Mouse (Mus musculus) frontal cortex, adult (tissue): Measurements from ENCODE around the gene Rhox10.
"Not testable (repeated sequence)": the region's sequence is repeated elsewhere in the genome, so short reads cannot be mapped to it uniquely, and the experiment has no call there.

Experiments used
- ATAC-seq: cut with Nextera tagmentation; 2 replicates; pipeline ENCODE4 v1.9.2; 2017; ENCODE audit warnings: mild to moderate bottlenecking, moderate library complexity, mixed read lengths; ENCODE audit not compliant: low TSS enrichment

The Rhox10 gene

DNA sequence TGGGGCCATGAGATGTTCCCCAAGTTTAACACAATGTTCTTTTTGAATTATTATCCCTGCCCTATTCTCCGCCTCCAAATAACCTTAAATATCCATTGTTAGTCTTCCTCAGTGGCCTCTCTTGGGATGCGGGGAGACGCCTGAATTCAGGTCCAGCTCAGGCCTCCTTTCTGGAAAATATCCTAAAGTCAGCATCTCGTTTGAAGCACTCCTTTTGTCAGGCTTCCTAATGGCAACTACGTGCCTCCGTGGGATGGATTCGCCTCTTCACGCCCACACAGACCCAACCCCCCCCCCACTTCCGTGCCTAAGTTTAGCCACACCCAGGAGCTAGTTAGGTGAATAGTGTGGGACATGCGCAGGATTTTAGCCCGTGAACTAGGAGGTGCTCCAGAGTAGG lies at the start of gene Rhox10:
TSS of gene Rhox10 (plus strand) at position 301 of the 400 bp plus-strand sequence.
- no peak for ATAC-seq

DNA sequence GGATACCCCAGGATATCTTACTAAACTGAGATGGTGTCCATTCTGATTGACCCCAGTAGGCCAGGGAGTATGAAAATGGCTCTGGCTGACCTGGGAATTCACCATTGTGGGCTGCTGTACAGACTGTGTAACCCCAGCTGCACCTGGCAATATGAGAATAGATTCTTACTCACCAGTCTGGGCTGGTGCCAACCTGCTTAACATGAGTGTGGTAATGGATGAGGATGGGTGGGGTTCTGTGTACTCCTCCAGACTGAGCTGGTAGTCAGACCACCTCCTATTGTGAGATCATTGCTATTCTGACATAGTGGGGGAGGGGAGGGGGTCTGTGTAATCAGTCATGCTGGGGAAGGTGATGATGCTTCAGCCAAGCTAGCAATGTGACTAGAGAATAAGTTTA lies 47.7 kb upstream of the Rhox10 start, which contains the start of gene Btg1-ps1:
TSS of gene Btg1-ps1 (minus strand) at position 219 of the 400 bp plus-strand sequence.
- not testable (repeated sequence) for ATAC-seq

DNA sequence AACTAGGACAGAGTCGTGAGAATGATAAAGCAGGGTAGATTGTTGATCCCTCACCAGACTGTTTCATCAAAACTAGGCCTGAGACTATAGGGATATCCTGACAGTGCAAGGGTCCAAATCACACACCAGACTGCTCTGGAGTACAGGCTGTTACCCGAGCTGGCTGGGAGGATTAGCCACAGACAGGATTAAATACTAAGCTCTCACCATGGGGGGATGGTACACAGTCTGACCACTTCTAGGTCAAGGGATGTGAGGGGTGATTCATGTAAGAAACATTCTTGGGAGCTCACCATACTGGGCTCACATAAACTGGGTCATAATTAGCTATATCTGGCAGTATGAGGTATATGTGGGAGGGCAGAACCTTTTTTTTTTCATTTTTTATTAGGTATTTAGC lies 32.4 kb upstream of the Rhox10 start:
- no peak for ATAC-seq

DNA sequence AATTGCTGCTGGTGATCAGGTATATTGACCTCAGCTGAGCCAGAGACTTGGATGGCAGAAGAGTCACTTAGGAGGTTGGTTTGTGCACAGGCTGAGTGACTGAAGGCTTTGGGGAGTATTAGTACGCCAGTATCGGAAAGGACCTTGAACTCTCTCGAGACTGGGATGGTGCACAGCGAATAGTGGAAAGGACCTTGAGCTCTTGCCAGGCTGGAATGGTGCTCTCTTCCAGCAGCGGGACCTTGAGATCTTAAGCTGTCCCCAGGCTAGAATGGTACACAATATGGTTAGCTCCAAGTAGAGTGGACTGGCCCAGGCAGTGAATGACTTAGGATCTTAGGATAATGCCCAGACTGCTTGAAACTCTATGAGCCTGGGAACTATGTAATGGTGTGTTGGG lies 26.6 kb upstream of the Rhox10 start:
- ATAC-seq = no peak

DNA sequence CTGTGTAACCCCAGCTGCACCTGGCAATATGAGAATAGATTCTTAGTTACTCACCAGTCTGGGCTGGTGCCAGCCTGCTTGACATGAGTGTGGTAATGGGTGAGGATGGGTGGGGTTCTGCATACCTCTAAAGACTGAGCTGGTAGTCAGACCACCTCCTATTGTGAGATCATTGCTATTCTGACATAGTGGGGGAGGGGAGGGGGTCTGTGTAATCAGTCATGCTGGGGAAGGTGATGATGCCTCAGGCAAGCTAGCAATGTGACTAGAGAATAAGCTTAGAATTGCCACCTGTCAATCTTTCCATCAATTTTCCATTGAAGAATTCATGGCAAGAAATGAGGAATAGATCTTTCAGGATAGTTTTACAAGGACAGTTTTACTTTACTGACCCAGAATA lies 23.3 kb upstream of the Rhox10 start, which contains the start of gene Btg1-ps2:
TSS of gene Btg1-ps2 (minus strand) at position 101 of the 400 bp plus-strand sequence.
- not testable (repeated sequence) for ATAC-seq

DNA sequence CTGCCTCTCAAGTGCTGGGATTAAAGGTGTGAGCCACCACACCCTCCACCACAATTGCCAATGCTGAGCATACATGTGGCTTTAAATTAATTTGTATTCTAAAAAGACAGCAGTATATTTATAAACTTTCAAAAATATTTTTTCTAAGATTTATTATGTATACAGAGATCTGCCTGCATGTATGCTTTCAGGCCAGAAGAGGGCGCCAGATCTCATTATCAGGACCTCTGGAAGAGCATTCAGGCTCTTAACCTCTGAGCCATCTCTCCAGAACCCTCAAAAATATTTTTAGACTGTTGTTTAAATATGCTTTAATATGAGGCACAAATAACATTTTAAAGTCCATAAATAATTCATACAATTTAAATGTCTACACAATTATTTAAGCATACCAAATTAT lies 4.7 kb upstream of the Rhox10 start:
- ATAC-seq = no peak

DNA sequence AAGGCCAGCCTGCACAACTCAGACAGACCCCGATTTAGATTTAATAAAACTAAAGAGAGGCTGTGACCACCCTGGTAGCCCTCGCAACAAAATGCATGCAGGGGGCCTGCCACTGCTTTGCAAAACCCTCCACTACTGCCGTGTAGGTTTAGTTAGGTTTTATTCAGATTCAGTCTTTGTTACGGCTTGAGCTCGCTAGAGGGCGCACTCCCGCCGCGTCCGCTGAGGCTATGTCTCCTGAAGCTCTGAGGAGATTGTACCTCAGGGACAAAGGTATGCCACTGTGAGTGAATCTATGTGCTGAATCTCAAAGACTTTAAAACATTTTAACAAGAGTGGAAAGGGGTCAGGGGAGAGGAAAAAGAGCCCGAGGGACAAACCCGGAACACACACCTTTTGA lies 18.0 kb downstream of the Rhox10 start:
- peak; percentile 72 for ATAC-seq

DNA sequence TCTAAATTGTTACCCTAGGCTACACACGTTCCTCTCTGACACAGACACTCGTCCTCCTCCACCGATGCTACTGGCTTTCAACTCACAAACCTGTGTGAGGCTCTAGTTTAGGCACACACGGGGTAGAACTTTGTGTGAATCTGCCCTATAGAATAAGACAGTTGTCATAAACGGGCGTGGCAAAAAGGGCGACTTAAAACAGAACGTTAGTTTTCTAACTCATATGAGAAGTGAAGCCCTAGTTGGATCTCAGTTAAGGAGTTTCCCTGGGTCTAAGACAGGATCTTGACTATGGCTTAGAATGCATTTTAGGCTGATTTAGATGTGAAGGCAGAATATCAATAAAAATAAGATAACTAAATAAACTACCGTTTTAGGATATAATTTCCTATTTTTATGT lies 18.8 kb downstream of the Rhox10 start, which contains the start of gene Rhox11:
TSS of gene Rhox11 (minus strand) at position 101 of the 400 bp plus-strand sequence.
- no peak for ATAC-seq

DNA sequence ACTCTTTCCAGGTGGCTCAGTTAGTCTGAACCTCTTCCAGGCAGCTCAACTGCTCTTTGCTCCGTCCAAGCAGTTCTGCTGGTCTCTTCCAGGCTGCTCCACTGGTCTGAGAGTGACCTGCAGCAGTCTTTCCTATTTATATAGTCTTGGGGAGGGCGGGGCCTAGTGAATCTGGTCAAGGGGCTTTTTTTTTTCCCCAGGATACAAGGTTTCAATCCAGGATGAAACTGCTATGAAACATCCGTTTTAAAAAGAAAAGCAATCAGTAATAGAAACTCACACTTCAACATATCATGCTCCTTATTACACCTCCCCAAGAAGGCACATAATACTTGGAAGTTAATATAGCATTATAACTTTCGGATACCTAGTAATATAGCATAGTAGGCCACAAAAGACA lies 44.5 kb downstream of the Rhox10 start, which contains the start of gene Rhox12:
TSS of gene Rhox12 (minus strand) at position 101 of the 400 bp plus-strand sequence.
- no peak for ATAC-seq

DNA sequence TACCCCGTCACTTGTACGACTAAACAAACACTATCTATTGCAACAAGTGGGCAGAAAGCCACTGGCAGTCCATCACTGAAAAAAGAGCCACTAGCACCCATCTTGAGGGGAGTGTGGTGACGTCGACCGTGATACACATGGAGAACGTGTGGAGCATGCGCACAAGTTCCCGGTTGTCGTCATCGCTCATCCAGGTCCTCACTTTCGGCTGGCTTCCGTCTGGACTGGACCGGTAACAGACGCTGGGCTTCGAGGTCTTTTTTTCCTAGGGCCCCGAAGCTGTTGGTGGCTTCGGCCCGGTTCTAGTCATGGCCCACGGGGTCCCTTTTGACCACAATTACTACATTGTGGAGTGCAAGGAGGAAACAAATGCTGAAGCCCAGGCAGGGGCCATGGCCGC lies 54.7 kb downstream of the Rhox10 start, which contains the start of gene Rhox13:
TSS of gene Rhox13 (plus strand) at position 238 of the 400 bp plus-strand sequence.
- ATAC-seq = no peak
